Mouse (Mus musculus) stomach, postnatal 0 days (tissue): Measurements from ENCODE around the gene Unc5b.

Source experiments
- CTCF ChIP-seq: IDR thresholded peaks from 2 replicates; pipeline ENCODE4 v1.5.1; 2016; ENCODE audit warnings: antibody characterized with exemption, low read depth, mild to moderate bottlenecking, moderate library complexity
- EP300 ChIP-seq: optimal IDR thresholded peaks from 2 replicates; pipeline ENCODE3; 2016; ENCODE audit warnings: antibody characterized with exemption

GRCm38 (mm10) chr10:60737169-60737728, 94.1 kb downstream of the Unc5b start:
- TF ChIP-seq CTCF (no peak), EP300 (no peak)
